Mouse (Mus musculus): ENCODE results near the gene Plekha7. TPM values are rescaled to one million over a fixed set of nuclear protein-coding genes. Genes with fewer than 3 reads are reported as not detected.
"Not testable (repeated sequence)": the region's sequence is repeated elsewhere in the genome, so short reads cannot be mapped to it uniquely, and the experiment has no call there.

Gene Plekha7
- polyA plus RNA-seq, 1 experiment from 2014 or later: 9.2 TPM

DNA sequence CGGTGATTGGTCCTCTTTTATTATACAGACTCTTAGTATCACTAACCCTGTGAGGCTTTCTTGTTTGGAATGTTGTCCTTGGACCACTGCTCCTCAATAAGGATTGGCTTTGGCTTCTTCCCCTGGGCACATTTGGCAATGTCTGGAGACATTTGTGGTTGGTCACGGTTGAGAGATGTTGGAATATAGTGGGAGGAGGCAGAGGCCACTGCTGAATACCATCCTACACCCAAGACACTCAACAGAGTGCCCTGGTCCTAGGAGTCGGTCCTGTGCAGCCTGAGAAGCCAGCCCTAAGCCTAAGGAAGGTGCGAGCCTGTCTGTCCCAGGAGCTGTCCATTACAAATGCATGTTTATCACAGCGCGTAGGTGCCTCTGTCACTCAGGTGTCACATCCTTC lies 196.6 kb downstream of the Plekha7 start:
- no peak overlapping the region for H3K4me2 ChIP-seq (ENCODE audit: low read depth, low read length)
- no peak overlapping the region for H3K9ac ChIP-seq (ENCODE audit: low read depth, low read length)
- WGBS: 77% methylated on average over 6 of the region's 6 CpGs
- H3K9me3 ChIP-seq (ENCODE audit: control insufficient read depth, low read length): no peaks in the 10 kb centered on the region
- peaks cover 12% of the 10 kb centered on the region for H3K36me3 ChIP-seq (ENCODE audit: control insufficient read depth, insufficient read depth, low read length)
- H3K27me3 ChIP-seq (replicated peaks; ENCODE audit: control insufficient read depth, insufficient read depth, low read length): no peaks in the 10 kb centered on the region
- no peak overlapping the region for H3K27ac ChIP-seq (replicated peaks; ENCODE audit: low read depth, low read length)
- H3K4me1 ChIP-seq (ENCODE audit: control insufficient read depth, insufficient read depth, low read length): no peaks in the 10 kb centered on the region
- no peak overlapping the region for H3K4me3 ChIP-seq (ENCODE audit: low read depth, low read length)
- no peak for DNase-seq (ENCODE audit: low spot score)
- no peak for ATAC-seq (ENCODE audit: low read depth)

DNA sequence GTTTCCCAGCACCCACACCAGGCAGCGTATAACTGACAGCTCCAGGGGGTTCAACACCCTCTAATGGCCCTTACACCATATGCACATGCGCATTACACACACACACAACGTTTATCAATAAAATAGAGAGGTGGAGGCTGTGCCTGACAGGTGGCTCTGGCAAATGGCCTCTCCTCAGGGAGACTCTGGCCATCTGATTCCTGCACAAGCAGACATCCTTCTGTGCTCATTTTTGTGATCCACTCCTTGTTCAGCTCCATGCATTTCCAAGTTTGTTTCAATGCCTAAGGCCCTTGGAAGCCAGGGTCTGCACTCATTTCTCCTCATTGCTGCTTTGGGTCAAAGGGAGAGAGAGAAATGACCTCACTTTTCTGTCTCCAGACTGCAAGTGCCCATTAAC lies 197.5 kb downstream of the Plekha7 start:
- Histone ChIP-seq H3K4me2 (ENCODE audit: low read depth, low read length) (no peak overlapping the region), H3K36me3 (ENCODE audit: control insufficient read depth, insufficient read depth, low read length) (peaks cover 20% of the 10 kb centered on the region), H3K27ac (replicated peaks; ENCODE audit: low read depth, low read length) (no peak overlapping the region), H3K9ac (ENCODE audit: low read depth, low read length) (no peak overlapping the region), H3K4me1 (ENCODE audit: control insufficient read depth, insufficient read depth, low read length) (no peaks in the 10 kb centered on the region), H3K4me3 (ENCODE audit: low read depth, low read length) (no peak overlapping the region), H3K27me3 (replicated peaks; ENCODE audit: control insufficient read depth, insufficient read depth, low read length) (no peaks in the 10 kb centered on the region), H3K9me3 (ENCODE audit: control insufficient read depth, low read length) (no peaks in the 10 kb centered on the region)
- ATAC-seq (ENCODE audit: low read depth) (no peak), DNase-seq (ENCODE audit: low spot score) (no peak)
- 78% methylated on average over 3 of the region's 3 CpGs for WGBS

DNA sequence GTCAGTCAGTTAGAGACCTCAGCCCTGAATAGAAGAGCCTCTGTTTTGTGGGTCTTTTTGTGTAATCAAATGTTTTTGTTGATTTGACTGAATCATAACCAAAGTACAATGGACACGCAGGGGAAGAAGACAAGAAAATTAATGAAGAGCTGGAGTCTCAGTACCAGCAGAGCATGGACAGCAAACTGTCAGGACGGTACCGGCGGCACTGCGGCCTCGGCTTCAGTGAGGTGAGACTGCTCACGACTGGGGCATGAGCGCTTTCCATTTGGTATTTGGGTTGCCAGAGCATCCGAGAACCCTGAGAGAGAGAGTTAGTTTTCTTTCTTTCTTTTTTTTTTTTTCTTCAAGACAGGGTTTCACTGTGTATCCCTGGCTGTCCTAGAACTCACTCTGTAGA lies 205.1 kb downstream of the Plekha7 start:
- H3K9ac ChIP-seq (ENCODE audit: low read depth, low read length): no peak overlapping the region
- H3K9me3 ChIP-seq (ENCODE audit: control insufficient read depth, low read length): no peaks in the 10 kb centered on the region
- H3K4me1 ChIP-seq (ENCODE audit: control insufficient read depth, insufficient read depth, low read length): no peaks in the 10 kb centered on the region
- no peak overlapping the region for H3K4me3 ChIP-seq (ENCODE audit: low read depth, low read length)
- H3K36me3 ChIP-seq (ENCODE audit: control insufficient read depth, insufficient read depth, low read length): peaks cover 78% of the 10 kb centered on the region
- no peak overlapping the region for H3K4me2 ChIP-seq (ENCODE audit: low read depth, low read length)
- no peak overlapping the region for H3K27ac ChIP-seq (replicated peaks; ENCODE audit: low read depth, low read length)
- H3K27me3 ChIP-seq (replicated peaks; ENCODE audit: control insufficient read depth, insufficient read depth, low read length): no peaks in the 10 kb centered on the region
- no peak for DNase-seq (ENCODE audit: low spot score)
- 94% methylated on average over 9 of the region's 9 CpGs for WGBS
- no peak for ATAC-seq (ENCODE audit: low read depth)

DNA sequence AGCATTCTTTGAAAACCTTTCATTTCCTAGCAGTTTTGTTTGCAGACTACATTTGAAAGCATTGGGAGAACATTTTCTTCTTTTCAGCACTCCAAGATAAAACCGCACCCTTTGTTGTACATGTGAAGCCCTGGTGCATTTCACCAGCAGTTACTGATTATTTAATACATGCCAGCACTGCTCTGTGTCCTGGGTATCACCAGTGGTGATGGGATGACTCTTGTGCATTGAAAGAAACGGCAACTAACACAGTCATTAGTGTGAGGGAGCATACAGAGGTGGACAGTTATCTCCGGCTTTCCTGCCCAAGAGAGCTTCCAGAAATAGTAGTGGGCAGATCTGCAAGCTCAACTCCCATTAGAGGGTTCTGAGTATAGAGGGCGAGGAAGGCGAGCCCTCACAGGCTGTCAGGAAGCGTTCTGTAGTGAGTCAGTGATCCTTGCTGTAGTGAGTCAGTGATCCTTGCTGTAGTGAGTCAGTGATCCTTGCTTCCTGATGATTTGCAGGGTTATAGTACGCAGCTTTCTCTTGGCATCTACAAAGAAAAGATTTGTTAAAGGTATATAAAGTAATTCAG lies 208.1 kb downstream of the Plekha7 start:
- Histone ChIP-seq H3K27me3 (replicated peaks; ENCODE audit: control insufficient read depth, insufficient read depth, low read length) (no peaks in the 10 kb centered on the region), H3K4me1 (ENCODE audit: control insufficient read depth, insufficient read depth, low read length) (peaks cover 7% of the 10 kb centered on the region; the same call in 1 of the 2 replicates), H3K4me2 (ENCODE audit: low read depth, low read length) (no peak overlapping the region), H3K4me3 (ENCODE audit: low read depth, low read length) (no peak overlapping the region), H3K9me3 (ENCODE audit: control insufficient read depth, low read length) (no peaks in the 10 kb centered on the region), H3K27ac (replicated peaks; ENCODE audit: low read depth, low read length) (no peak overlapping the region), H3K9ac (ENCODE audit: low read depth, low read length) (no peak overlapping the region), H3K36me3 (ENCODE audit: control insufficient read depth, insufficient read depth, low read length) (peaks cover 56% of the 10 kb centered on the region)
- 87% methylated on average over 7 of the region's 7 CpGs for WGBS
- no peak for DNase-seq (ENCODE audit: low spot score)
- ATAC-seq (ENCODE audit: low read depth): no peak

DNA sequence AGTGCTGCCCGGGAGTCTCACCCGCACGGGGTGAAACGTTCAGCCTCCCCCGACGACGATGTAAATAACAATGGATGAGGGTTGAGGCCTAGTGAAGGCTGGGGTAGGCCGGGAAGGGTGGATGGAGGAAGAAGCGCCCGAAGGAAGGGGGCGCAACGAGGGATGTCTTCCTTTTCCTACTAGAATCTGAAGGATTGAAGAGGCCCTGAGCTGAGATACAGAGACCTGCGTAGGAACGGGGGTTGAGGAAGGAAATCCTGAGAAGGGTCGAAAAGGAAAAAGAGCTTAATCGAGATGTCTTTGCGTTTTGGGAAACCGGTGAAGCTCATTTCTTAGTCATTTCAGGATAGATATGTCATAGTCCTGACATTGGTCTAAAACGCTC lies 214.7 kb downstream of the Plekha7 start:
- peaks cover 19% of the 10 kb centered on the region; the same call in 1 of the 2 replicates for H3K4me1 ChIP-seq (ENCODE audit: control insufficient read depth, insufficient read depth, low read length)
- no peaks in the 10 kb centered on the region for H3K9me3 ChIP-seq (ENCODE audit: control insufficient read depth, low read length)
- 0 out of 2 replicates have a peak, but pooled peaks cover 4% of the 10 kb centered on the region for H3K36me3 ChIP-seq (ENCODE audit: control insufficient read depth, insufficient read depth, low read length)
- peak overlapping the region; percentile 89 for H3K4me2 ChIP-seq (ENCODE audit: low read depth, low read length)
- DNase-seq (ENCODE audit: low spot score) (no peak), ATAC-seq (ENCODE audit: low read depth) (peak; percentile 87)
- peak overlapping the region; percentile 92 for H3K9ac ChIP-seq (ENCODE audit: low read depth, low read length)
- WGBS: 1% methylated on average over 19 of the region's 19 CpGs
- H3K27ac ChIP-seq (replicated peaks; ENCODE audit: low read depth, low read length): peak overlapping the region; percentile 94
- H3K27me3 ChIP-seq (replicated peaks; ENCODE audit: control insufficient read depth, insufficient read depth, low read length): no peaks in the 10 kb centered on the region
- peak overlapping the region; percentile 64 for H3K4me3 ChIP-seq (ENCODE audit: low read depth, low read length)

DNA sequence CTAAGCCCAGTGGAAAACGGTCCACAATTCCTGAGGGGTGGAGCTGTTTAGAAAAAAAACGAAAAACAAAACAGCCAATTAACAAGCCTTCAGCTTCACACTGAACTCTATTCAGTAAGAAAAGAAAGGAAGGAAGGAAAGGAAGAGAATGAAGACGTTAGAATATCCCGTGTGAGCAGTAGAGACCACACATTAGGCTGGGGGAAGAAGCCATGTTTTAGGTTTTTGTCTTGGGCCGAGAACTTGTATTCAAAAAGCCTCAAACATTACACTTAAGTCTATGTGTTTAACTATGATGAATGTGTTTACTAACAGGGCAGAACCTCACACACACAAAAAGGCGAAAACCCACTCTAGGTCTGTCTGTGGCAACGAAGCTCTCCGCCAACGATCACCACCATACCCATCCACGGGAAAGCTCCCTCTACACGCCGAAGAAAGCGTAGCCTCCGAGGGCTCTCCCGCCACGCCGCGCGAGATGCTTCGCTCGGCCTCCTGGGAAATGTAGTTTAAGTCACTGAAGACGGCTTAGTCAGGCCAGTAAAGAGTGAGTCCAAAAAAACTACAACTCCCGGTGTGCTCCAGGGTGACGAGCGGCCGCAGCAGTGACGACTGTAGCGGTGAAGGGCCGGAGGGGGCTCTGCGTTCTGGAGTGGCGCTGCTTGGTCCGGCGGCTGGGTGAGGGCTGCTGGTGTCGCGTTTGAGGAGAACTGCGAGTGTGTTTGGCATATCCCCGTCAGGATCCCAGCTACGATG lies 215.3 kb downstream of the Plekha7 start:
- DNase-seq (ENCODE audit: low spot score) (peak; percentile 99), ATAC-seq (ENCODE audit: low read depth) (peak; percentile 100)
- H3K27ac ChIP-seq (replicated peaks; ENCODE audit: low read depth, low read length): peak overlapping the region; percentile 94
- H3K4me1 ChIP-seq (ENCODE audit: control insufficient read depth, insufficient read depth, low read length): peaks cover 19% of the 10 kb centered on the region; the same call in 1 of the 2 replicates
- H3K4me3 ChIP-seq (ENCODE audit: low read depth, low read length): peak overlapping the region; percentile 64
- peak overlapping the region; percentile 89 for H3K4me2 ChIP-seq (ENCODE audit: low read depth, low read length)
- 0 out of 2 replicates have a peak, but pooled peaks cover 4% of the 10 kb centered on the region for H3K36me3 ChIP-seq (ENCODE audit: control insufficient read depth, insufficient read depth, low read length)
- no peaks in the 10 kb centered on the region for H3K27me3 ChIP-seq (replicated peaks; ENCODE audit: control insufficient read depth, insufficient read depth, low read length)
- H3K9ac ChIP-seq (ENCODE audit: low read depth, low read length): peak overlapping the region; percentile 92
- H3K9me3 ChIP-seq (ENCODE audit: control insufficient read depth, low read length): no peaks in the 10 kb centered on the region
- under 1% methylated on average over 34 of the region's 38 CpGs for WGBS

DNA sequence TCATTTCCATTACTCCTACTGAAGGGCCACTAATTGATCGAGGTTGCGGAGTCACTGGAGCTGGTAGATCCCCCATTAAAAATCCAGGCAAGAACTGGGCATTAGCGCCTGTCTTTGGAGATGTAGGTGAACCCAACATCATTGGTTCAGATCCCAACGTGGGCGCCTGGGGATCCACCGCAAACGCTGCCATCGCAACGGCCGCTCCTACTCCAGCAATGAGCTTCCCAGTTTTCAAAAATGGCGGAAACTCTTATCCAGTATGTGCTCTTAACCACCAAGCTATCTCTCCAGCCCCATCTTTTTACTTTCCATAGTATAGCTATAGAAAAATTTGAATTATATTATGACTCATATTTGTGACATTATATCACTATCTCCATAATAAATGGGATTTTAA lies 223.8 kb downstream of the Plekha7 start, which contains the start of gene Gm4353:
Gm4353 (minus strand) TSS at position 270 of the 400 bp plus-strand sequence.
- not testable (repeated sequence) for H3K4me1 ChIP-seq (ENCODE audit: control insufficient read depth, insufficient read depth, low read length); DNase-seq (ENCODE audit: low spot score); H3K4me3 ChIP-seq (ENCODE audit: low read depth, low read length); H3K9me3 ChIP-seq (ENCODE audit: control insufficient read depth, low read length); ATAC-seq (ENCODE audit: low read depth); H3K36me3 ChIP-seq (ENCODE audit: control insufficient read depth, insufficient read depth, low read length); H3K9ac ChIP-seq (ENCODE audit: low read depth, low read length); H3K27me3 ChIP-seq (replicated peaks; ENCODE audit: control insufficient read depth, insufficient read depth, low read length); H3K27ac ChIP-seq (replicated peaks; ENCODE audit: low read depth, low read length); H3K4me2 ChIP-seq (ENCODE audit: low read depth, low read length)
- 93% methylated on average over 11 of the region's 11 CpGs for WGBS
